In the genomic region with DNA sequence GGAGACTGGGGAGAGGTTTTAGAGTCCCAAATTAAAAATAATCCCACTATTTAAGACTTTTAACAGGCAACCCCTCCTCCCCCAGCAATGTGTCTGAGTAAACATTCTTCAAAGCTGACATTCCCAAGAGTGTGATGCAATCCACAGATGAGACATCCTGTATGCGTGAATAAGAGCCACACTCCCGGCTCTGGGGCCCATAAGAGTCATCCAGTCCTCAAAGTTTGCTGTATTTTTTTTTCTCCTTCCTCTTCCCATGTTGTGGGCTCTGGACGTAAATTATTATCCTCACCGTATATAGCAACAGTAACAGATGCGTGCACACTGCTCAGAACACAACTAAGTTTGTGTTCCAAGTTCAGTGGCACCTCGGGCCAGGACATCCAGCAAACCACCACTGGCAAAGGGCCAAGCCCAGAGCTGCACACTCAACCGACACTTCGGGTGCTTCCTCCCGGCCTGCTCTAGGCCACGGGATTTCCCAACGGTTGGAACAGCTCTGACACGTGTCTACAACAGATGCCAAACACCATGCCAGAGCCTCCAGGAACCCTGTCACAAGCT, we compare ENCODE assay signal across 7 mouse cellular contexts.
DNase-seq lines count a peak whose midpoint lies in the region; ATAC-seq and TF ChIP-seq lines count a peak whose summit lies in the region.

No protein-coding gene starts in this region.

- no peaks in the 10 kb centered on the region for H3K27me3 ChIP-seq in heart, postnatal 0 days (ENCODE audit: control insufficient read depth, insufficient read depth, low read length)
- H3K27me3 ChIP-seq in limb, embryonic 15.5 days, result 0 out of 2 replicates have a peak, but pooled peaks cover 4% of the 10 kb centered on the region
- no peaks in the 10 kb centered on the region for H3K27me3 ChIP-seq in forebrain, embryonic 12.5 days

- no peak for TF ChIP-seq CTCF in heart, postnatal 0 days (IDR thresholded peaks at IDR 0.05; ENCODE audit: low read depth)

- H3K36me3 ChIP-seq in heart, postnatal 0 days (replicated peaks; ENCODE audit: control insufficient read depth, insufficient read depth, low read length), result no peaks in the 10 kb centered on the region
- no peaks in the 10 kb centered on the region for H3K36me3 ChIP-seq in limb, embryonic 15.5 days
- no peaks in the 10 kb centered on the region for H3K36me3 ChIP-seq in forebrain, embryonic 12.5 days (replicated peaks)

- H3K4me2 ChIP-seq in heart, postnatal 0 days (ENCODE audit: low read depth, low read length), result no peak overlapping the region
- H3K4me2 ChIP-seq in limb, embryonic 15.5 days, result no peak overlapping the region
- H3K4me2 ChIP-seq in forebrain, embryonic 12.5 days, result no peak overlapping the region

- TF ChIP-seq EP300 in heart, postnatal 0 days (IDR thresholded peaks at IDR 0.05; ENCODE audit: low read depth), result no peak

- H3K9me3 ChIP-seq in heart, postnatal 0 days (replicated peaks; ENCODE audit: control insufficient read depth, low read length), result no peaks in the 10 kb centered on the region
- H3K9me3 ChIP-seq in limb, embryonic 15.5 days, result no peaks in the 10 kb centered on the region
- H3K9me3 ChIP-seq in forebrain, embryonic 12.5 days, result no peaks in the 10 kb centered on the region

- peak overlapping the region; percentile 71 for H3K27ac ChIP-seq in heart, postnatal 0 days (ENCODE audit: low read depth)
- peak overlapping the region; percentile 14; the same call in 1 of the 2 replicates for H3K27ac ChIP-seq in limb, embryonic 15.5 days
- H3K27ac ChIP-seq in forebrain, embryonic 12.5 days, result no peak overlapping the region

- H3K9ac ChIP-seq in heart, postnatal 0 days (replicated peaks; ENCODE audit: low read depth, low read length), result no peak overlapping the region
- H3K9ac ChIP-seq in limb, embryonic 15.5 days, result no peak overlapping the region
- no peak overlapping the region for H3K9ac ChIP-seq in forebrain, embryonic 12.5 days

- WGBS in heart, postnatal 0 days, result 31% methylated on average over 12 of the region's 12 CpGs
- 52% methylated on average over 12 of the region's 12 CpGs for WGBS in limb, embryonic 15.5 days
- WGBS in forebrain, embryonic 12.5 days, result 89% methylated on average over 12 of the region's 12 CpGs

- peak; percentile 78 for ATAC-seq in heart, postnatal 0 days (ENCODE audit: insufficient read depth, low read depth)
- ATAC-seq in limb, embryonic 15.5 days (ENCODE audit: insufficient number of reproducible peaks, low FRiP score, low TSS enrichment, low read depth), result 0 out of 2 replicates have a peak, but pooled peaks have one; percentile 31
- ATAC-seq in forebrain, embryonic 12.5 days (ENCODE audit: low FRiP score), result no peak
- ATAC-seq in erythroblast, adult 5-6 weeks (replicated peaks; ENCODE audit: low FRiP score, poor library complexity, severe bottlenecking), result no peak

- peak; percentile 64 for DNase-seq in MN1 (ENCODE audit: low spot score)
- DNase-seq in adrenal gland, postnatal 14 days, result peak; percentile 86
- DNase-seq in heart, postnatal 0 days (ENCODE audit: low spot score), result peak; percentile 47
- no peak for DNase-seq in thymus, postnatal 25 days

- no peak overlapping the region for H3K4me3 ChIP-seq in heart, postnatal 0 days (ENCODE audit: low read depth, low read length)
- H3K4me3 ChIP-seq in limb, embryonic 15.5 days, result no peak overlapping the region
- H3K4me3 ChIP-seq in forebrain, embryonic 12.5 days (replicated peaks), result no peak overlapping the region

- peaks cover 12% of the 10 kb centered on the region for H3K4me1 ChIP-seq in heart, postnatal 0 days (ENCODE audit: control insufficient read depth, insufficient read depth)
- peaks cover 4% of the 10 kb centered on the region; the same call in 1 of the 2 replicates for H3K4me1 ChIP-seq in limb, embryonic 15.5 days
- H3K4me1 ChIP-seq in forebrain, embryonic 12.5 days, result peaks cover 13% of the 10 kb centered on the region

Comparison
In these comparisons a context has a peak if more than half of its experiments do, and no peak if none do; other contexts are left out.
1. ATAC-seq: peak in heart, postnatal 0 days (single experiment) and limb, embryonic 15.5 days (single experiment); none in forebrain, embryonic 12.5 days (single experiment) and erythroblast, adult 5-6 weeks (single experiment).